Mouse (Mus musculus) right cerebral cortex, postnatal 36 days (tissue): ENCODE data around the gene Col2a1.

Experiments used
- DNase-seq, 2 experiments: peaks; one replicate each; pipeline ENCODE4 v3.0.0; 2022; ENCODE audit warnings: low spot score in 2 of 2, mixed read lengths in 1 of 2

Gene Col2a1

DNA sequence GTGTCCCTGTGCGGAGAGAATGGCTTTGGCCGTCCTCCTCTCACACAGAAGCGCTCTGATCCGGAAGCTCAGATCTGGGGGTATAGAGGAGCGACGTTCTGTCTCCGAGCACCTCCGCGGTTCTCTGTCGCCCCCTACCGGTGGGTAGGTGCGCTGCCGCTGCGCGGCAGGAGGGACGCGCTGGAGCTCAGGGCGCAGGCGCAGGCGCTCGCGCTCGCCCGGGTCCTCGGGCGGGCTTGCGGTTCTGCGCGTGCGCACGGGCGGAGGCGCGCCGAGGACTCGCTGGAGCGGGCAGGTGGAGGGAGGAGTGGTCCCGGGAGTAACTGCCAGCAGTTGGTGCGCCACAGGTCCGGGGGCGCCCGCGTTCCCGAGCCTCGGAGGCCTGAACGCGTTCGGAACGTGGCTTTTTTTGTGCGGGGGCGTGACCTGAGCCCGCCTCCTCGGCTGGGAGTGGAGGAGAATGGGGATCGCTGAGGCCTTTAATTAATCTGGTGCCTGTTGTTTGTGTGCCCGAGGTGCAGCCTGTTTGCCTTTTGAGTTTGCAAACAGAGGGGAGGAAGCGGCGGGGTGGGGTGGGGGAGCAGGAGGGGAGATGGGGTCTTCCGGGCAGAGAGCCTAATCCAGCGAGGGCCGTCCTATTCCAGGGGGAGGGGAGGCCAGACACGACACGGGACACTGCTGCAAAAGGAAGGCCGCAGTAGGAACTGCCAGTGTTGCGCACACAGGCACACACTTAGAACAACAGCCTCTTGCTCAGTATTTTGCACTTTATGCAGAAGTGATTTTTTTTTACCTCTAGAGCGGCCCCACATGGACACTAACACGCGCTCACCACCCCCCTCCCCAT lies 40.3 kb downstream of the Col2a1 start, which contains the start of gene Tmem106c:
Tmem106c (plus strand) TSS at position 212 of the 847 bp plus-strand sequence.
- DNase-seq = peak; percentile 79 to 80

DNA sequence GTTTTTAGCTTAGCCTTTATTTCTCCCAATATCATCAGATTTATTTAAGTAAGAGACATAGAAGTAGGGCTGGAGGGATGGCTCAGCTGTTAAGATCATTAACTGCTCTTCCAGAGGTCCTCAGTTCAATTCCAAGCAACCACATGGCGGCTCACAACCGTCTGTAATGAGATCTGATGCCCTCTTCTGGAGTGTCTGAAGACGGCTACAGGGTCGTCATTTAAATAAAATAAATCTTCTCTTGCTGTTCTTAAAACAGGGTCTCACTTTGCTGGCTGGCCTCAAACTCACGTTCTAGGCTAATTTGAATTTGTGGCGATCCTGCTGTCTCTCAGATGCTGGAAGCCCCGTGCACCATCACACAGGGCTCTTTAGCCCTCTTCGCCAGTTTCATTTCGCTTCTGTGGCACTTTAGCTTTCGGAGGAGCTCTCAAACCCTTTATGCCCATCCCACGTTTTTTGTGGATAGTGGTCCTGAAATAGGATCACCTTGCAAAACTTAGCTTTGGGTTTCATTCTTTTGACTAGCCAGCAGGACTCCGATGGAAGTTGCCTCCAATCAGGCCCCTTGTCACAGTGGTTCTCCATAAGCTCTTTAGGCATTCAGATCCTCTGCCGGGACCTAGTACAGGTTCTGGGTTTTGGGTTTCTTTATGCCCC lies 41.0 kb downstream of the Col2a1 start:
- DNase-seq = no peak

DNA sequence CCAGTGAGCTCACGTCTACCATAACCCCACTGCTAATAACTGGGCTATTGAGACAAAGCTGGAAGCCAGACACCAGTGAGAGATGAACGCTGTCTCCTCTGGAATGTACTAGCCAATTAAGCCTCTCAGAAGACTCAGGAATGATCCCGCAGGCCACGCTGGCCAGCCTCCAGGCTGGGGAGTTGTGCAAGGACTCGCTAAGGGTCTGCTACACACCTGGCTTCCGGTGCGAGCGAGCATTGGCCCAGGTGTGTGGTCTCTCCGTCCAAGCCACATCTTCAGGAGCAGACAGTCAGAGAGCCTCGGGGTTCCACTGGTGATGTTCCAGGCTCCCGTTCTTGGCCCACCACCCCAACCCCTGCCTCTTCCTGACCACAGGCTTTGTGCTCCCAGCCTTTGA lies 48.1 kb downstream of the Col2a1 start:
- no peak for DNase-seq

DNA sequence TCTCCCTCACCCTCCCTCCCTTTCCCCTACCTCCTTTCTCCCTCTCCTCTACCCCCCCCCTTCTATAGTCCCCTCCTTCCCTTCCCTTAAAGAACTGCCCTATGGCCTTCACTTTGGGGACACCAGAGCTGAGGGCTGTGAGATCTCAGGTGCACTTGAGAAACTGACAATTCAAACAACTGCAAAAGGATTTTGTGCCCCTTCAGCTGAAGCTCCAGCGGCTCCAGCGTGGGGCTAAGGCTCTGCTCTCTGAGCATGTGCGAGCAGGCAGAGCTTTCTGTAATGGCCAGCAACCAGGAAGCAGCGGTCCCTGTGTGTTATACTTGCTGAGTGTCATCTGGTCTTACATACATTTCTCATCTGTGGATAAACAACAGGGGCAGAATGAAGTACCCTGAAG lies 48.8 kb downstream of the Col2a1 start:
- no peak for DNase-seq

DNA sequence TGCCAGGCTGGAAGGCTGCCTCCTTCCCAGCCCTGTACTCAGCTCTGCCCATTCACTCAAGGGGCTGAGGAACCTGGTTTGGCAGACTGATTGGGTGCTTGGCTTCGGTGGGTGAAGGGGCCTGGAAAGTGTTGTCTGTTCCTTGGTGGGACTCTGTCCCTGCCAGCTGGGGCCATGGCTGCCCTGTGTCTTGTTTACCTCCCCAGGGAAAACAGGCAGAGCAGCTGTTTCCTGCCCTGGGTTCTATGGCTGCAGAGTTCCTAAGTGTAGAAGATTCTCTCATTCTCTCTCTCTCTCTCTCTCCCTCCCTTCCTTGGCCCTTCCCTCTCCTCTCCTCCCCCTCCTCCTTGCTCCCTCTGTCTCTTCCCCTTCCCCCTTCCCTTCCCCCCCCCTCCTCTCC lies 49.2 kb downstream of the Col2a1 start:
- no peak for DNase-seq

DNA sequence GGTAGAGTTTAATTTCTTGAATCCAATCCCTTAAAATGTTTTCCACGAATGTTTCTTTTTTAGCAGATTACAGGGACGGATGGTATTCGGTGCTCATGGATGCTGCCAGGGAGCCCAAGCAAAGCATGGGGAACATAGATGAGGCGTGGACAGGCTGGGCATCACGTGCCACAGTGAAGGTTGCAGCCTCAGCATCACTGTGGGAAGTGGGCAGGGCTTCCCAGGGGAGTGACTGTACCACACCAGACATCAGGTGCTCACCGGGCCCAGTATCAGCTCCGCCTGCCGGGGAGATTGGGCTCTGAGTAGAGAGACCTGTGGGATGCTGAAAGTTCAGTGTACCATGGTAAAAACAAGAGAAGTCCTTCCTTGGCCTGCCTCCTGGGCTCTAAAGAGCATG lies 49.8 kb downstream of the Col2a1 start:
- no peak for DNase-seq

DNA sequence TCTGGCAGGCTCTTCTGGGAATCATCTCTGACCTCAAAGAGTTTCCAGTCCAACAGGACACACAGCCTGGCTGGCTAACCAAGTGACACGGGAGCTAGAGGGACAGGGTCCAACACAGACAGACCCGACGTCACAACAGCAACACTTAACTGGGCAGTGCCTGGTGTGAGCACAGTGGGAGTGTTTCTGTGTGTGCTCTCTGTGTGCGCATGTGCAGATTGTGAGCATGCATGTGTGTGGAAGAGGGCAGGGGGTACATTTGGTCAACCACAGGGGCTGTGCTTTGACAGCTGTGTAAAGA lies 51.7 kb downstream of the Col2a1 start:
- no peak for DNase-seq

DNA sequence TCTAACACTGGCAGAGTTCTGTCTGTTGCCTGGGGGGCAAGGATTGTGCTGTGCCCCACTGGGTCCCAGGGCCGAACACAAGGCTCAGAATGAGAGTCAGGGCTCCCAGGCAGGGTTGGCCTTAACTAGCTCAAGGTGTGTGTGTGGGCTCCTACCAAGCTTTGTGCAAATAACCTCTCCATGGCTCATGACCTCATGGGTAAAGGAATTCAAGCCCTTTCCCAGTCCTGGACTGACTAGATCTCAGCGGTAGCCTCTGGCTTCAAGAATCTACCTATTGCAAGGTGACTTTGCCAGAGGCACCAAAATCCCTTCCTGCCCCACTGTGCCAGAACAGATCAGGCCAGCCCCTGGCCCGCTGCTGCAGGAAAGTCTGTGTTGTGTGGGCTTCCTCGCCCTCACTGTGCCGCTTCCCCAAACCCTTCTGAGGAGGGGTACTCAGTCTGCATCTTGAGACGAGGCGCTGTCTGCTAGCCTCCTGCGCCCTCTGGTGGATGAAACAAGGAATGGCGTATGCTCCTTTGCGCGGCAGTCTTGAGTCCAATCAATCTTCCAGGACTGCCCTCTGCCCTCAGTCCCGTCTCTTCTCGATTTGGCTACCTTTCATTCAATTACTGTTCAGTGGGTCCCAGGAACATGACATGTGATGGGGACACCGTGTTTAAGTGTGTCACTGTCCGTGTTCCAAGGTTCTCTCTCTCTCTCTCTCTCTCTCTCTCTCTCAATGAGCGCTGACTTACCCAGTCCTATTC lies 52.2 kb downstream of the Col2a1 start:
- DNase-seq = no peak

DNA sequence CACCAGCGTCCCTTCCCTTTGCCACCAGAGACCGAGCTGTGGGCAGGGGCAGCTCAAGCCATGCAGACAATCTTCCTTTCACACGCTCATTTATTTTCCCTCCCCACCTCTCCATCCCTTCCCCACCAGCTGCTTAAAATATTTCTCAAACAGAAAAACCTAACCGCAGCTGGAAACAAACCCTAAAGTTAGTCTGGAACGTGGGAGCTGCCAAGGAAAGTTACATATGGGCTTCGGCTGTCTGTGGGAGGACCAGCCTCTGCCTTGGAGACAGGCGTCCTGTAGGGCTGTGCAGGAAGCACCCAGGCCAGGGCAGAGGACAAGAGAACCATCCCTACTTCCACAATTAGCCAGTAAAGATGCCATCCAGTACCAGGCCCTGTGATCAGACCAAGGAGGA lies 54.3 kb downstream of the Col2a1 start:
- DNase-seq = peak in 1 of 2 experiments; percentile 46

DNA sequence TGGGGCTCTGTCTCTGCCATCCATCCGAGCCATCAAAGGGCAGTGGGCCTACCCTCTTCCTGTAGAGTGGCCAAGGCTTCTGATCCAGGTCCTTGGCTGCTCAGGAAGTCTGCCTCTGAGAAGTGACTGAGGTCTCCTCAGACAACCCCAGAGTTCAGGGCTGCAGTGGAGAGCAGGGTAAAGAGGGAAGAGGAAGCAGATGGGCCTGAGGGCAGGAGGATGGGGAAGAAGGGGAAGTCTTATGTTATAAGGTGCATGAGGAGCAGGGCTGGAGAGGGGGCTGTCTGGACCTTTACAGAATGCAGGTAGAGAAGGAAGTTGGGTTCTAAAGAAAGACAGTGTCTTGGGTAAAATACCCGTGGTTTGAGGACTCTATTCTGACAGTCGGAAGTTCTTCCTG lies 54.8 kb downstream of the Col2a1 start:
- no peak for DNase-seq

DNA sequence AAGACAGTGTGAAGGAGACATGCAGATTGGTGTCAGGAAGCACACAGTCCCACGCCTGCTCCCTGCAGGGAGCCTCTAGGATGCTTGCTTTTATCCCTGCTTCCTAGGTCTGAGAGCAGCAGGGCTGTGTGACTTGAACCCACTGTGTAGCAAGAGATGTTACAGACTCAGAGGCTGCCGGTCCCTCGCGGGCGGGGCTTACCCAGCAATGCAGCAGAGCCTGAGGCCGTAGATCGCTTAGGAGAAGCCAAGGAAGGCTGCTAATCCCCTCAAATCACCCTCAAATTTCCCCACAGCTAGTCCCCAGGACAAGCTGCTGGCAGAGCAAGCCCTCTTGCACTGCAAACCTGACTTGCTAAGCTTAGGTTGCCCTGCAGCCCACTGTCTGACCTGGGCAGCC lies 55.8 kb downstream of the Col2a1 start:
- DNase-seq = no peak

DNA sequence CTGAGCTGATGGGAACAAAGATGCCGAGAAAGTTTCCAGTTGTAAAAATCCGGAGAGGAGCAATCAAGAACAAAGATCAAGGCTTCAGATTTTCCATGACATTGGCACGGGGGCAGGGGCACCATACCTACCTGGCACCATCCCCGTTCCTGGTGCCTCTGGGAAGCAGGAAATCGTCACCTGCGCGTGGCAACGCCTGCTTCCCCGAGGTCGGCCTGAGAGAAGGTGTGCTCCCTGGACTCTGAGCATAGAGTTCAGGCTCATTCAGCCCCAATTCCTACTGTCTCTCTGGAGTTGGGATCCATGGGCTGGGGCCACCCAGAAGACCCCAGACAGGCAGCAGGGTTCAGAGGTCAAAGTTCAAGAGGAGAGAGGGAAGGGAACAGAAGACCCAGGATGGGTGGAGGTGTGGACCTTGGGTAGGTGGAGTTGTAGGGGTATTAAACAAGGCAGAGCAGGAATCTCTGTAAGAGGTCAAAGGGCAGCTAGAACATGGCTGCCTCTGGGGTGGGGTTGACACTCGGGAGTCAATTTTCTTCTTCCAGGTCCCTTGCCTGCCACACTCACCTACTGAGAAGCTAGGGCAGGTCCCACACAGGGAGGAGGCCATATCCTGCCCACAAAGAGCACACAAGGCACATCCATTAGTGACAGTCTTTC lies 58.7 kb downstream of the Col2a1 start:
- DNase-seq = no peak

DNA sequence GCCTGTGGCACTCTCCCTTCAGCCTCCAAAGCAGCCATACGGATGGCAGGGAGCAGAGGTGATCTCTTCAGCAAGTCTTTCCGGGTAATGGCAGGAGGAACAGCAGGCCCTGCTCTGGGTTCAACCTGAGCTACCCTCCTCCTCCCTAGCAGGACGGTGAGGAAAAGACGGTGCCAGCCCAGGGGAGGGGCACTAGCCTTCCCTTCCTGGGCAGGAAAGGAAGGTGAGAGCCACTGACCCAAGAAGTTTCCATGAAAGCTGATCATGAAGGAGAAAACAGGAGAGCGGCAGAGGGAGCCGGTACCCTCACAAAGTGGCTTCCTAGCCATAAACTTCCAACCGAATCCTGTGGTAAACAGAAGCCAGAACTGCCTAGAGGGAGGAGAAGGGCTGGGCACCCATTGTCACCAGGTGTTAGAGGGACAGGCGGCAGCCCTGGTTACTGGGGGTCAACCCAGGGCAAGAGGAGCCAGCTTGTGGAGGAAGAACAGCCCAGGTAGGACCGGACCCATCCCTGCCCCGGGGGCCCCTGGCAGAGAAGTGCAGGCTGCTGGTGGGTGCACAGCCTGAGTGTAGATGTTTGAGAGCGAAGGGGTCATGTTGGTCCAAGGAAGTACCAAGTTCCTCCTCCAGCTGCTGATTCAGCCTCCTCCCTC lies 59.4 kb downstream of the Col2a1 start:
- DNase-seq = no peak

DNA sequence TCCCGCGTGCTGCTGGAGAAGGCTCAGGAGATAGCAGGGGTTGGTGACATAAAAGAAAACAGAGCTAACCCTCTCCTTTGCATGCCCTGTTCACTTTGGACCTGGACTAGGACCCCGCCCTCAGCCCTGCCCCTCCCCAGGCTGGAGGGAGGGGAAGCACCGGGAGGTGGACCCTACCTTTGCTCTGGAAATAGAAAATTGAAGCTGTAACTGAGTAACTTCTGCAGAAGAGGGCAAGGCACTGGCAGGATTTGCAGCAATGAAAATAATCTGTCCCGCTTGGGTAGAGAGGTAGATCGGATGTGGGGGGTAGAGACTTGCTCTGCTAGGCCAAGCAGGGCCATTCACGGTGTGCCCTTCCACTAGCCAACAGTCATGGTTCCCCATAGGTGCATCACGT lies 61.1 kb downstream of the Col2a1 start:
- DNase-seq = no peak

DNA sequence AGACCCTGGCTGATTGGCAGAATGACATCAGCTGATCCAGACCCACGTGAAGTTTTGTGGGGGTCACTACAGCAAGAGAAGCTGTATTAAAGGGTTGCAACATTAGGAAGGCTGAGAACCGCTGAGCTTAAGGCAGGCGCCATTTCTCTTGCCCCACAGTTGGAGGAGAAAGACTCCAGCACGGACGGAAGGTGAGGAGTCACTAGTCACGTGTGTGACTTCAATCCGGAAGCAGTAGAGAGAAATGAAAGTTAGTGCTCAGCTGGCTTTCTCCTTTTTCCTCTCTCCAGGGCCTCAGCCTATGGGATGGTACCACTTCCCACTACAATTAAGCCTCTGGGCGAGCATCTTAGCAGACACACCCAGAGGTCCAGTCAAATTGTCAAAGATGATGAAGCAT lies 62.0 kb downstream of the Col2a1 start:
- no peak for DNase-seq

DNA sequence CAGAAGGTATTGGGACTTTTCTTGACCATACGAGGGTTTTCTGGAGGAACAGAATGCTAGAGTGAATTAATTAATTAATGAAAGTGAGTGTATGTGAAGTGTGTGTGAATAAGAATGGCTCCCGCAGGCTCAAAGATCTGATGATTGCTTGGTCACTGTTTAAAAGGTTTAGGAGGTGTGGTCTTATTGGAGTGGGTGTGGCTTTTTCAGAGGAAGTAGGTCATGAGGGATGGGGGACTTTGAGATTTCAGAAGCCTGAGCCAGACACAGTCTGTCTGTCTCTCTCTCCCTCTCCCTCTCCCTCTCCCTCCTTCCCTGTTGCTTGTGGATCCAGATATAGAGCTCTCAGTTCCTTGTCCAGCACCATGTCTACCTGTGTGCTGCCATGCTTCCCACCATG lies 63.2 kb downstream of the Col2a1 start:
- DNase-seq = no peak

DNA sequence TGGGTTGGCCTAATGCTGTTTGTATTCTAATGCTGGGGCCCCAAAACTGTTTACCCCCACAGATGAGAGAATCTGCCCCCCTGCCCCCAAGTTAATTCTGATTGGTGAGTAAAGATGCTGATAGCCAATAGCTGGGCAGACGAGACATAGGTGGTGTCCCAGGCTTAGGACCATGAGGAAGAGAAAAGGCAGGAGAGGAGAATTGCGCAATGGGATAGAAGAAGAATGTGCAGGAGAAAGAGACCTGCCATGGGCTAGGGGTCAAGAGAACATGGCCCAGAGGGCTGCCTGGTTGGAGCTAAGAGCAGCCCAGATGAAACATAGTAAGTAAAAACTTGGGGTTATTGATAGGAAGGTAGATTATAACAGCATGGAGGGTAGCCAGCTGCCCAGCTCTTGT lies 64.4 kb downstream of the Col2a1 start:
- DNase-seq = no peak

DNA sequence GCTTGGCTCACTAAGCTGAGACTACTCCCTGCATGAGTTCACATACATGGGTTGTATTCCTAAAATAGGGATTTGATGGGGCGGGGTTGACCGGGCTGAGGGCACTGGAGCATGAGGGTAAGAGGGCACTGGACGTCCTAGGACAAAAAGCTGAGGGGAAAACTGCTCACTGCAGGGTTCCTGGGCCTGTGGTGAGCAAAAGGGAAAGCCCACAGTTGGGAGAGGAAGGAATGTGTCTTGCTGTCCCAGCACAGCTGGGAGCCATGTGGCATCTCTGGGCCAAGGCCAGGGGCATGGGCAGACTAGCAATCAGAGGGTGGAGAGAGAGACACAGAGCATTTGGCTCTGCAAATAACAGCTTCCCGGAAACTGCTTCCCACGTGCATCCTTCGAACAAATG lies 65.9 kb downstream of the Col2a1 start:
- DNase-seq = no peak

DNA sequence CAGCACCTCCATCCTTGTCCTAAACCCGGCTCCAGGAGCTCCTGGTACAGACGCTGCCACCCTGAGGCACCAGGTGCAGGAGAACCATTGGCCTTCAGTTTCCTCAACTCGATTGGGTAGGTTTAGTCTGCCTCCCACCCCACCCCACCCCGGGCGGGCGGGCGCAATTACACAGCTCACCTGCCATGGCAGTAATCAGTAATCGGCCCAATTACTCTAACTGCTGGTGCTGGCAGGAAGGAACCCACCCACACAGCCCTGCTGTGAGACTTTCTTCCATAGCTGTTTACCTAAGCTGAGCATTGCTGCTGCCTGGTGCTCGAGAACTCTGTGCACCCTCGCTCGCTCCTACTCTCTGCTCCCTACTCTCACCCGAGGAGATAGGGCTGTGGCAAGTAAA lies 72.1 kb downstream of the Col2a1 start:
- peak in 1 of 2 experiments; percentile 25 for DNase-seq

DNA sequence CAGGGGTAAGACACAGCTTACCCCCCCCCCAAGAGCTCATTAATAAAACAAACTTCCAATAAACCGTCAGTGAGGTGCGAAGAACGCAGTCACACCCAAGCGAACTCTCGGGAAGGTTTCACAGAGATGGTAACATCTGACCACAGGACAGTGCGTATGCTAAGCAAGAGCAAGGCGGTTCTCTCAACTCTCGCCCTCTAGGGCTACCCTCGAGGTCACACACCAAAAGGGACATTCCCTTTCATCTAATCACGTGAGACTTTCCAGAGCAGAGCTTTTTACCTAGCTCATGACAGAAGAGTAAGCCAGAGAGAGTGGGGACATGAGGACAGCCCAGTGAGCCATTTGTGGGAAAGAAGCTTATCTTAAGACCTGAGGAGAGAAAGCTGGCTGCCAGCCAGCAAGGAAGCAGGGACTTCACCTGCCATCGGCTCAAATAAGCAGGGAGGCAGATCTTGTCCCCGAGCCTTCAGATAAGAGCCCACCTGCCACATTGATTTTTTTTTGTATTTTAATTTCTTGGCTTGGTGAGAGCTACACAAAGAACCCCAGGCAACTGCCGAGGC lies 75.2 kb downstream of the Col2a1 start:
- DNase-seq = no peak

DNA sequence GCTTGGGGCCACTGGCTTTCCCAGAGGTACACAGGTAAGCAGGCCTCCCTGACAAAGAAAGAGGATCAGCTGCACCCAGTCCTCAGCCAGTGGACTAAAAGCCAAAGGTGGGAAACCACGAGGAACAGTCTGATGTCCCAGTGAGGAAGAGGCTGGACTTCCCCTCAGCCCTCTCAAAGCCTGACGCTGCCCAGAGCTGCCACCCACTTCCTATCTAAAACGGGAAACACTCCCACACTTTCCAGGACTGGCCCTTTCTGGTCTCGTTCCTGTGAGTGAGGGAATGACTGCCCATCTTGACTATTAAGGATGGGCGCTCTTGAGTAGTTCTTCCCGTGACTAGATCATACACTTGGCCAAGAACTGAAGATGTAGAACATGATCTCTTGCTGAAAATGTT lies 76.7 kb downstream of the Col2a1 start:
- DNase-seq = no peak
